Mouse (Mus musculus) neural tube, embryonic 14.5 days (tissue): ENCODE results near the gene Ing5. TPM values are rescaled to one million over a fixed set of nuclear protein-coding genes. Genes with fewer than 3 reads are reported as not detected.

Experiments used
- ATAC-seq: fragments of 200-750 bp; cut with Nextera tagmentation; 2 replicates; pipeline ENCODE4 v1.8.0; 2017; ENCODE audit warnings: low read depth, mild to moderate bottlenecking, moderate TSS enrichment, moderate library complexity
- H3K27ac ChIP-seq: fragments of 300-500 bp; sonication (generic); 2 replicates; pipeline ENCODE4 v1.5.1; 2014; ENCODE audit warnings: low read depth, mild to moderate bottlenecking, control low read depth, low read length, moderate library complexity, mixed read lengths
- H3K27me3 ChIP-seq: fragments of 300-500 bp; sonication (generic); 2 replicates; pipeline ENCODE4 v1.6.1; 2014; ENCODE audit warnings: low read length; ENCODE audit not compliant: control insufficient read depth, insufficient read depth
- H3K36me3 ChIP-seq: fragments of 300-500 bp; sonication (generic); 2 replicates; pipeline ENCODE4 v1.6.1; 2014; ENCODE audit warnings: low read length, mixed read lengths; ENCODE audit not compliant: control insufficient read depth, insufficient read depth
- H3K4me1 ChIP-seq: fragments of 300-500 bp; sonication (generic); 2 replicates; pipeline ENCODE4 v1.6.1; 2014; ENCODE audit warnings: low read length; ENCODE audit not compliant: control insufficient read depth, insufficient read depth
- H3K4me2 ChIP-seq: fragments of 300-500 bp; sonication (generic); 2 replicates; pipeline ENCODE4 v1.6.1; 2014; ENCODE audit warnings: mild to moderate bottlenecking, low read depth, low read length, control low read depth
- H3K4me3 ChIP-seq: fragments of 300-500 bp; sonication (generic); 2 replicates; pipeline ENCODE4 v1.5.1; 2014; ENCODE audit warnings: low read depth, low read length, control low read depth, mixed read lengths
- H3K9ac ChIP-seq: fragments of 300-500 bp; sonication (generic); replicated peaks from 2 replicates; pipeline ENCODE4 v1.6.1; 2014; ENCODE audit warnings: low read depth, mild to moderate bottlenecking, control low read depth, low read length, mixed read lengths
- H3K9me3 ChIP-seq: fragments of 300-500 bp; sonication (generic); 2 replicates; pipeline ENCODE4 v1.6.1; 2016; ENCODE audit warnings: low read length; ENCODE audit not compliant: control insufficient read depth
- WGBS: fragments of 180-500 bp; shearing (Covaris S2); extraction: QIAGEN DNeasy Blood & Tissue Kit; methylation state at CpG from one replicate; pipeline ENCODE4 v1.1.7; 2014; 5-methylcytosine and 5-hydroxymethylcytosine counted together
- polyA plus RNA-seq: library from polyadenylated mRNA; unstranded; fragments of >200 nt; fragmentation: Nextera tagmentation; extraction: Ambion mirVana; gene quantifications from 2 replicates; pipeline ENCODE4 v1.2.1, GENCODE M21; 2014

Gene Ing5
- polyA plus RNA-seq, 1 experiment from 2014 or later: 9.4 TPM

DNA sequence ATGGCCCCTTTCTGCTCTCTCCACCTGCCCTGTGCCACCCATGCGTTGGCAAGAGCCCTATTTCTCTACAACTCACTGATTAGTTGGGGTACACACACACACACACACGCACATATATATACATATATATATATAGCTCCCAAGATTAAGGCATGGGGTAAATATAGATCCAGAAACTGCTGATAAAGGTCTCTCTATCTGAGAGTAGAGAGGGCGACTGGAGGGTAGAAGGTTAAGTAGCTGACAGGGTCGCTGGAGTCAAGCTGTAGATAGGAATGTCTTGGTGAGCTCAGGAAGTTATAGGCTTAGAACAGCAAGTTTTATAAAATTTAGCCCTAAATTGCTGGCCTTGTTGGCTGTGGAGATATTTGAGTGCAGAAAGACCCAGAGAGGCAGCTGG, 1.1 kb downstream of the Ing5 start:
- 74% methylated on average over 4 of the region's 4 CpGs for WGBS
- peak overlapping the region; percentile 81 for H3K4me3 ChIP-seq
- no peaks in the 10 kb centered on the region for H3K27me3 ChIP-seq
- H3K27ac ChIP-seq: no peak overlapping the region
- no peaks in the 10 kb centered on the region for H3K9me3 ChIP-seq
- H3K36me3 ChIP-seq: peaks cover 14% of the 10 kb centered on the region
- H3K9ac ChIP-seq: no peak overlapping the region
- peak overlapping the region; percentile 79 for H3K4me2 ChIP-seq
- no peak for ATAC-seq
- H3K4me1 ChIP-seq: peaks cover 17% of the 10 kb centered on the region; the same call in 1 of the 2 replicates

DNA sequence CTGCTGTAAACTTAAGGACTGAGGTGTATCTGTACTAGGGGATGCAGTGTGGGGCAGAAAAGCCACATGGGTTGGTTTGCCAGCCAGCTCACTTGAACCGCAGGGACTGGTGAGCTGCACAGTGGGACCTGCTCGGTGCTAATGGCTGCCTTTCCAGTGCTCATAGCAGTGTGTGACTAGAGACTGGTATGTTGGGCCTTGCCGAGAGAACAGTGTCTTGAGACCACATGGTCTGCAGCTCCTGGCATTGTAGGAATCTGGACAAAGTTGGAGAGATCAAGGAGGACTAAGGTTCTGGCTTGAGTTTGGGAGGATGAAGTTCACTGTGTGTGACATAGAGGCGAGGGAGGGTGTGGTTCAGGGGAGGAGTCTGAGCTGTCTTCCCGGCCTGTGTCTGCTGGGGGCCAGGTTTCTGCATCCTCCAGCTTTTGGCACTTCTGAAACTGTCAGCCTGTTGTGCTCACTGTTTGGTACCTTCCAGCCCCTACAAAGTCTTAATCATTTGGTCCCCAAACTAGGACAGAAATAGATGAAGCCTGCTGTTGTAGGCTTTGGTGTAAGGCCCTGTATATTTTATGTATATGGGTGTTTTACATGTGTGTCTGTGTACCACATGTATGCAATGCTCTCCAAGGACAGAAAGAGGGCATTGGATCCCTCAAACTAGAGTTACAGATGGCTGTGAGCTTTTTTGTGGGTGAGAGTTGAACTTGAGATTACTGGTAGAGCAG, 1.6 kb downstream of the Ing5 start:
- peaks cover 14% of the 10 kb centered on the region for H3K36me3 ChIP-seq
- peaks cover 17% of the 10 kb centered on the region; the same call in 1 of the 2 replicates for H3K4me1 ChIP-seq
- no peak overlapping the region for H3K4me2 ChIP-seq
- no peak overlapping the region for H3K9ac ChIP-seq
- H3K27ac ChIP-seq: no peak overlapping the region
- 88% methylated on average over 5 of the region's 5 CpGs for WGBS
- no peaks in the 10 kb centered on the region for H3K9me3 ChIP-seq
- H3K27me3 ChIP-seq: no peaks in the 10 kb centered on the region
- no peak overlapping the region for H3K4me3 ChIP-seq
- ATAC-seq: no peak

DNA sequence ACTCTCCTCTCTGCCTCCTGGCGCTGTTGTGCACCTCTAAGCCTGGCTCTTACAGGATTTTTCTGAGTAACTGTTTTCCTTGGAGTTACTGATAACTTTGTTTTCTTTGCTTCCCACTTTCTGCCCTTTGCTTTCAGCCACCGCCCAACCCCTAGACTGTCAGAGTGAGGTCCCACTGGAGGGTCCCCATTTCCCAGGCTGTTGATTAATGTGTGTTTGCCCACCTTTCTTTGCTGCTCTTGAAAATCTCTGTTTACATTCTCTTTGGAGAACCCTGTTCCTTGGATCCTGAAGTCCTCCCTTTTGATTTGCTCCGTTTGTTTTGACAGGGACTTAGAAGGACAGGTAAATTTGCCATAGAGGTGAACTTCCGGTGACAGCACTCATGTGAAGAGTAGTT, 5.1 kb downstream of the Ing5 start:
- no peak overlapping the region for H3K27ac ChIP-seq
- H3K36me3 ChIP-seq: peaks cover 26% of the 10 kb centered on the region
- ATAC-seq: no peak
- peaks cover 5% of the 10 kb centered on the region; the same call in 1 of the 2 replicates for H3K4me1 ChIP-seq
- no peaks in the 10 kb centered on the region for H3K27me3 ChIP-seq
- H3K4me2 ChIP-seq: no peak overlapping the region
- H3K9ac ChIP-seq: no peak overlapping the region
- H3K9me3 ChIP-seq: no peaks in the 10 kb centered on the region
- no peak overlapping the region for H3K4me3 ChIP-seq
- WGBS: 97% methylated on average over 4 of the region's 4 CpGs

DNA sequence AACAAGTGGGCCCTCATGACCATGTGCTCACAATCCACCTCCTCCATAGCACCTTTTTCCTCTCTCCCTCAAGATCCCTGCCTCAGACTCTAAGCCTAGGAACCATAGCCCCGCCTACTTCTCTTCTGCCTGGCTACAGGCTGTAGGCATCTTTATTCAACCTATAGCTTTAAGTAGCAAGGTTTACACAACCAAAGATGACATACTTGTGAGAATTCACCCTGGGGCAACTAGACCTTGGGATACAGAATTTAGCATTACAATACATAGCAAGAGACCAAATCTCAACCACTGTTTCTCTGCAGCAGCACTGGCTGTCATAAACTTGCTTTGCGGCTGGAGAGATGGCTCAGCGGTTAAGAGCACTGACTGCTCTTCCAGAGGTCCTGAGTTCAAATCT, 6.2 kb downstream of the Ing5 start:
- ATAC-seq: no peak
- Histone ChIP-seq H3K4me2 (no peak overlapping the region), H3K36me3 (peaks cover 30% of the 10 kb centered on the region), H3K9me3 (no peaks in the 10 kb centered on the region), H3K4me3 (no peak overlapping the region), H3K27ac (no peak overlapping the region), H3K27me3 (no peaks in the 10 kb centered on the region), H3K4me1 (no peaks in the 10 kb centered on the region), H3K9ac (no peak overlapping the region)
- 97% methylated on average over 3 of the region's 3 CpGs for WGBS

DNA sequence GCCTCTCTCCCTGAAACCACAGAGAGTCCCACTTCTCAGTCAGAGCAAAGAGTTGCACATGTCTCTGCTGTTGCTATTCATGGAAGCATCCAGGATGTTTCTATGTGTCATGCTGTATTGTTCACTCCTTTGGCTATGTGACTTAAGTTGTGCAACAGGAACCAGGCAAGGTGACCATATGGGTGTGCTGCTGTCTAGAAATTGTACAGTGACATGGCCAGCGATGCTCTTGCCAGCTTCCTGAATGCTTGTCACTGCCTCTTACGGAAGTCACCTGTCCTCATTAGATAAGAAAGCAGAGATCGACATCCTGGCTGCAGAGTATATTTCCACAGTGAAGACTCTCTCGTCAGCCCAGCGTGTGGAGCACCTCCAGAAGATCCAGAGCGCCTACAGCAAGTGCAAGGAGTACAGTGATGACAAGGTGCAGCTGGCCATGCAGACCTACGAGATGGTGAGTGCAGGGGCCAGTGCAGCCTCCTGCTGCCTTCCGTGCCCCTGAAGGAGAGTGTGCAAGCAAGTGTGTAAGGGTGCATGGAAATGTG, 7.8 kb downstream of the Ing5 start:
- no peaks in the 10 kb centered on the region for H3K4me1 ChIP-seq
- no peak overlapping the region for H3K27ac ChIP-seq
- H3K9ac ChIP-seq: no peak overlapping the region
- H3K4me3 ChIP-seq: no peak overlapping the region
- H3K36me3 ChIP-seq: peaks cover 30% of the 10 kb centered on the region
- ATAC-seq: no peak
- no peaks in the 10 kb centered on the region for H3K27me3 ChIP-seq
- no peak overlapping the region for H3K4me2 ChIP-seq
- H3K9me3 ChIP-seq: no peaks in the 10 kb centered on the region
- WGBS: 91% methylated on average over 8 of the region's 8 CpGs

DNA sequence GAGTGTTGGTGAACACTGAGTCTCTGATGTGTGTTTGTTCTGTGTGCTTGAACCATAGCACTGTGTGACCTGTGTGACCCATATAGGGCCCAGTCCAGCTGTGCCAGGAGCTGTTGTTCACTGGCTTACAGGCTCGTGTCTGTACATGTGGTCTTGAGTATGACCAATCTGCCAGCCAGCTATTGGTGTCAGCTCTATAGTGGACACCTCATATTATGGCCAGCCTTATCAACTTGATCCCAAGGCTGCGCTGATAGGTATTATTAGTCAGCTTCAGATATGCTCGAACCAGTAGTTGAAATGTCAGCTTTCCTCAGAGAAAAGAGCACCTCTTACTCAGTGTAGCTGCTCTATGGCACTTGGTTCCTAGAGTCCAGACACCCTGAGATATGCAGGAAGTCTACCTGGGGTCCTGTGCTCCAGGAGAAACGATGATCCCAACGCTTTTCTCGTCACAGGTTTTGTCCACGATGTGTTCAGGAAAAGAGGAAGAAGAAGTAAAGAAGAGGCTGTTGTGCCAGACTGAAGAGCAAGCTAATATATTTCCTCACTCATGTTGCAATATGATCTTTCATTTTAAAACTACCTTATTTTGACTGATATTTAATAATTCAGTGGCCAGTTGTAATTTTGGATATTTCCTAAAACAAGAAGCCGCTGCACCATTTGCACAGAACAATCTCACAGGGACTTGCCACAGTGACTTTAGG, 14.2 kb downstream of the Ing5 start:
- no peaks in the 10 kb centered on the region for H3K4me1 ChIP-seq
- WGBS: 97% methylated on average over 8 of the region's 8 CpGs
- H3K9me3 ChIP-seq: no peaks in the 10 kb centered on the region
- H3K4me2 ChIP-seq: no peak overlapping the region
- H3K4me3 ChIP-seq: no peak overlapping the region
- H3K9ac ChIP-seq: no peak overlapping the region
- no peaks in the 10 kb centered on the region for H3K27me3 ChIP-seq
- H3K36me3 ChIP-seq: peaks cover 36% of the 10 kb centered on the region
- no peak overlapping the region for H3K27ac ChIP-seq
- no peak for ATAC-seq

DNA sequence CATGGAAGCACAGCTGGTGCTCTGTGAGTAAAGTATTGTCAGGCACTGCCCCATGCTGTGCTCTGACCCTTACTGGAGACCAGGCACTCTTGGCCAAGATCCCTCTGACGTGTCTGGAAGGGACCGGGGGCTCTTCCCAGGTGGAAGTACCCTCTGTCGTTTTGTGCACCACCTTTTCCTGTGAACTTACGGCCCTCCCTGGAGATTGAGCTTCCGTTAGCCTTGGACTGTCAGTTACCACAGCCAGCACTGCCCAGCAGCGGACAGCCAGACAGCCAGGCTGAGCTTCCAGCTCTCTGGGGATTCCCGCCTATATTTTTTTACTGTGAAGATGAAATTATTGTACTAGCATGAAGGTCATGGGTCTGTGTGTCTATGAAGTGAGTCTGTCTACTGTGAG, 15.0 kb downstream of the Ing5 start:
- H3K27ac ChIP-seq: no peak overlapping the region
- H3K36me3 ChIP-seq: peaks cover 33% of the 10 kb centered on the region
- H3K27me3 ChIP-seq: no peaks in the 10 kb centered on the region
- no peaks in the 10 kb centered on the region for H3K4me1 ChIP-seq
- H3K4me2 ChIP-seq: no peak overlapping the region
- ATAC-seq: no peak
- WGBS: 84% methylated on average over 7 of the region's 7 CpGs
- no peaks in the 10 kb centered on the region for H3K9me3 ChIP-seq
- H3K4me3 ChIP-seq: no peak overlapping the region
- H3K9ac ChIP-seq: no peak overlapping the region

DNA sequence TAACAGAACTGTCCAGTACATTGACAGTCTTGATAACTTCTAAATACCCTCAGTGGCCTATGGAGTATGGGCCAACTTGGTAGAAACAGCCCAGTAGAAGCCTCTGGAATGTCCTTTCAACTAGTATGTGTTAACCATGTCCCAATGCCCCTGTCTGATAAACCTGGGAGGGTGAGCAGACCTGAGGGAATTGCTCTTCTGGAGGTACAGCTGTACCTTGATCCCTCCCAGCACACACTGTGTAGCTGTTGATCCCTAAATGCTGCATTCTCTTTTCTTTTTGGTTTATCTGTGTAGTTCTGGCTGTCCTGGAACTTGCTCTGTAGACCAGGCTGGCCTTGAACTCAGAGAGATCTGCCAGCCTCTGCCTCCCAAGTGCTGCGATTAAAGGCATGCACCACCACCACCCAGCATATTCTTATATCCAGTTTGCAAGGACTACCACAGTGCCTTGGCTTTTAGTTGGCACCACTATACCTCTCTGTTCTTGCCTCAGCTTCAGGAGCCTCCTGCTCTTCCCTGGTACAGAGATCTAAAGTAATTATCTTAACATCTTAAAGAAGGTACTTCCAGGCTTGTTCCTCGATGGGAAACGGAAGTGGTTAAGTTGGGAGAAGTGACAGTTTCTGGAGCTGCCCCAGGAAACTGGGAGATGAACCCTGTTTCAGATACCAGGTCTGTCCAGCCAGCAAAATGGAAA, 20.2 kb downstream of the Ing5 start:
- Histone ChIP-seq H3K27me3 (no peaks in the 10 kb centered on the region), H3K9me3 (no peaks in the 10 kb centered on the region), H3K4me1 (peaks cover 10% of the 10 kb centered on the region; the same call in 1 of the 2 replicates), H3K4me3 (peak overlapping the region; percentile 55; the same call in 1 of the 2 replicates), H3K27ac (peak overlapping the region; percentile 95), H3K9ac (no peak overlapping the region), H3K4me2 (peak overlapping the region; percentile 66; the same call in 1 of the 2 replicates), H3K36me3 (peaks cover 11% of the 10 kb centered on the region)
- no peak for ATAC-seq
- 79% methylated on average over 3 of the region's 3 CpGs for WGBS
